Mouse (Mus musculus) myocyte (in vitro differentiated cells): ENCODE measurements around the gene Adcy1.

Source experiments
- CEBPB ChIP-seq: IDR thresholded peaks from 2 replicates; pipeline ENCODE4 v1.6.1; 2011; ENCODE audit warnings: mild to moderate bottlenecking, moderate library complexity; ENCODE audit not compliant: poor library complexity, insufficient read depth, severe bottlenecking
- E2F4 ChIP-seq: IDR thresholded peaks from one replicate; pipeline ENCODE4 v1.6.1; 2011; ENCODE audit warnings: mild to moderate bottlenecking, control low read depth, moderate library complexity; ENCODE audit not compliant: insufficient read depth
- MYOG ChIP-seq, 3 experiments: IDR thresholded peaks; one replicate each; pipeline ENCODE4 v1.6.1; 2011; ENCODE audit warnings: control low read depth in 2 of 3, low read depth in 2 of 3, mild to moderate bottlenecking in 2 of 3; ENCODE audit not compliant: insufficient read length in 2 of 3, control insufficient read depth in 1 of 3, insufficient read depth in 1 of 3
- POLR2A ChIP-seq: IDR thresholded peaks from one replicate; pipeline ENCODE4 v1.6.1; 2011; ENCODE audit warnings: low read depth, mild to moderate bottlenecking, control low read depth, moderate library complexity; ENCODE audit not compliant: insufficient read length
- REST ChIP-seq: IDR thresholded peaks from one replicate; pipeline ENCODE4 v1.6.1; 2011; ENCODE audit warnings: mild to moderate bottlenecking, control low read depth, moderate library complexity; ENCODE audit not compliant: insufficient read depth, insufficient read length
- TCF12 ChIP-seq: IDR thresholded peaks from one replicate; pipeline ENCODE4 v1.6.1; 2011; ENCODE audit warnings: mild to moderate bottlenecking, control low read depth; ENCODE audit not compliant: poor library complexity, insufficient read depth, severe bottlenecking
- USF1 ChIP-seq: IDR thresholded peaks from one replicate; pipeline ENCODE4 v1.6.1; 2011; ENCODE audit warnings: low read depth, mild to moderate bottlenecking, control low read depth, moderate library complexity

GRCm38 (mm10) chr11:7156427-7156826, 93.1 kb downstream of the Adcy1 start:
- TF ChIP-seq CEBPB (no peak), POLR2A (no peak), TCF12 (no peak), MYOG (IDR thresholded peaks at IDR 0.05; ENCODE audit: control insufficient read depth in 1 of 3, insufficient read depth in 1 of 3, insufficient read length in 2 of 3, low read depth in 2 of 3) (no peak), REST (no peak), E2F4 (no peak), USF1 (no peak)
